Mouse (Mus musculus) embryonic fibroblast, embryonic 13.5 days (primary cell): Measurements from ENCODE around the gene Olfr974. TPM values are rescaled to one million over a fixed set of nuclear protein-coding genes. Genes with fewer than 3 reads are reported as not detected.
"Not testable (repeated sequence)": the region's sequence is repeated elsewhere in the genome, so short reads cannot be mapped to it uniquely, and the experiment has no call there.

Experiments
- H3K27ac ChIP-seq: 2 replicates; pipeline ENCODE4 v1.5.1; 2012; ENCODE audit warnings: low read length, control low read depth, inconsistent platforms; ENCODE audit not compliant: insufficient read depth
- H3K4me1 ChIP-seq: 2 replicates; pipeline ENCODE4 v1.6.1; 2011; ENCODE audit warnings: low read length; ENCODE audit not compliant: control insufficient read depth, insufficient read depth
- H3K4me3 ChIP-seq: 2 replicates; pipeline ENCODE4 v1.5.1; 2011; ENCODE audit warnings: mild to moderate bottlenecking, control low read depth, low read length; ENCODE audit not compliant: insufficient read depth
- CTCF ChIP-seq: IDR thresholded peaks from 2 replicates; pipeline ENCODE4 v1.5.1; 2011; ENCODE audit warnings: mild to moderate bottlenecking, control low read depth, low read length, moderate library complexity, borderline replicate concordance; ENCODE audit not compliant: insufficient read depth
- POLR2A ChIP-seq: IDR thresholded peaks from 2 replicates; pipeline ENCODE4 v1.6.1; 2011; ENCODE audit warnings: low read depth, mild to moderate bottlenecking, control low read depth, low read length, moderate library complexity
- polyA plus RNA-seq: library from polyadenylated mRNA; stranded (reverse); fragments of >200 nt; gene quantifications from 2 replicates; pipeline ENCODE4 v1.2.4, GENCODE M21; 2011; ENCODE audit warnings: low read depth; ENCODE audit not compliant: missing spikeins, insufficient read length

Olfr974 gene
- polyA plus RNA-seq: not detected in 2 replicates

GRCm38 (mm10) chr9:39937201-39937600 is at the start of gene Olfr974:
Gene Olfr974 (plus strand): TSS chr9:39937501.
- TF ChIP-seq CTCF: no peak
- TF ChIP-seq POLR2A: no peak
- Histone ChIP-seq H3K4me1 (no peaks in the 10 kb centered on the region), H3K4me3 (no peak within 1 kb of the TSS), H3K27ac (no peak within 1 kb of the TSS)

GRCm38 (mm10) chr9:39905106-39905505 is 32.2 kb upstream of the Olfr974 start:
- TF ChIP-seq POLR2A: no peak
- TF ChIP-seq CTCF: no peak
- no peak overlapping the region for H3K4me3 ChIP-seq
- H3K4me1 ChIP-seq: no peaks in the 10 kb centered on the region
- no peak overlapping the region for H3K27ac ChIP-seq

- Histone ChIP-seq H3K4me3 (no peak within 1 kb of the TSS), H3K4me1 (no peaks in the 10 kb centered on the region), H3K27ac (no peak within 1 kb of the TSS)
- TF ChIP-seq POLR2A: no peak
- TF ChIP-seq CTCF: no peak
Observed at GRCm38 (mm10) chr9:39907036-39907435, 30.3 kb upstream of the Olfr974 start, which contains the start of gene Olfr229. Gene Olfr229 (plus strand): TSS chr9:39907336.

- TF ChIP-seq POLR2A: no peak
- TF ChIP-seq CTCF: no peak
- no peak overlapping the region for H3K27ac ChIP-seq
- H3K4me3 ChIP-seq: no peak overlapping the region
- H3K4me1 ChIP-seq: no peaks in the 10 kb centered on the region
Observed at GRCm38 (mm10) chr9:39909939-39910338, 27.4 kb upstream of the Olfr974 start.

GRCm38 (mm10) chr9:39927975-39928836 is 9.1 kb upstream of the Olfr974 start:
- H3K27ac ChIP-seq, H3K4me3 ChIP-seq, H3K4me1 ChIP-seq: not testable (repeated sequence)

- not testable (repeated sequence) for H3K27ac ChIP-seq, H3K4me3 ChIP-seq, H3K4me1 ChIP-seq
Observed at GRCm38 (mm10) chr9:39928837-39929236, 8.5 kb upstream of the Olfr974 start.

- Histone ChIP-seq H3K4me3 (no peak within 1 kb of the TSS), H3K4me1 (no peaks in the 10 kb centered on the region), H3K27ac (no peak within 1 kb of the TSS)
- no peak for TF ChIP-seq CTCF
- TF ChIP-seq POLR2A: no peak
Observed at GRCm38 (mm10) chr9:39951946-39952345, 14.6 kb downstream of the Olfr974 start, which contains the start of gene Olfr975. Gene Olfr975 (minus strand): TSS chr9:39952046.

- H3K4me3 ChIP-seq, H3K27ac ChIP-seq, H3K4me1 ChIP-seq: not testable (repeated sequence)
Observed at GRCm38 (mm10) chr9:39961033-39961432, 23.7 kb downstream of the Olfr974 start, which contains the start of gene Olfr976. Gene Olfr976 (minus strand): TSS chr9:39961133.

GRCm38 (mm10) chr9:39976581-39977145 is 39.4 kb downstream of the Olfr974 start:
- H3K4me1 ChIP-seq, H3K4me3 ChIP-seq, H3K27ac ChIP-seq: not testable (repeated sequence)

GRCm38 (mm10) chr9:39991813-39992212 is 54.5 kb downstream of the Olfr974 start, which contains the start of gene Olfr978:
Gene Olfr978 (plus strand): TSS chr9:39992113.
- TF ChIP-seq CTCF (no peak), POLR2A (no peak)
- H3K4me1 ChIP-seq: no peaks in the 10 kb centered on the region
- no peak within 1 kb of the TSS for H3K4me3 ChIP-seq
- H3K27ac ChIP-seq: no peak within 1 kb of the TSS

Other genes starting within 250 kb of the Olfr974 start
- not detected in 2 replicates for gene Olfr149, start 230.4 kb upstream of the Olfr974 start, polyA plus RNA-seq
- not detected in 2 replicates for gene Olfr965, start 226.1 kb upstream of the Olfr974 start, polyA plus RNA-seq
- gene Olfr150, start 206.5 kb upstream of the Olfr974 start, polyA plus RNA-seq: not detected in 2 replicates
- gene Olfr967, start 191.3 kb upstream of the Olfr974 start, polyA plus RNA-seq: not detected in 2 replicates
- gene Olfr968, start 154.2 kb upstream of the Olfr974 start, polyA plus RNA-seq: not detected in 2 replicates
- gene Olfr969, start 146.6 kb upstream of the Olfr974 start, polyA plus RNA-seq: not detected in 2 replicates
- gene Olfr970, start 128.6 kb upstream of the Olfr974 start, polyA plus RNA-seq: not detected in 2 replicates
- not detected in 2 replicates for gene Olfr971, start 100.6 kb upstream of the Olfr974 start, polyA plus RNA-seq
- not detected in 2 replicates for gene Olfr972, start 71.1 kb upstream of the Olfr974 start, polyA plus RNA-seq
- gene Olfr229, start 30.2 kb upstream of the Olfr974 start, polyA plus RNA-seq: not detected in 2 replicates
- gene Olfr975, start 14.5 kb downstream of the Olfr974 start, polyA plus RNA-seq: not detected in 2 replicates
- not detected in 2 replicates for gene Olfr976, start 23.6 kb downstream of the Olfr974 start, polyA plus RNA-seq
- not detected in 2 replicates for gene Olfr978, start 54.6 kb downstream of the Olfr974 start, polyA plus RNA-seq
- not detected in 2 replicates for gene Olfr979, start 66.0 kb downstream of the Olfr974 start, polyA plus RNA-seq
- gene Olfr980, start 72.1 kb downstream of the Olfr974 start, polyA plus RNA-seq: not detected in 2 replicates
- gene Olfr981, start 84.0 kb downstream of the Olfr974 start, polyA plus RNA-seq: not detected in 2 replicates
- gene Olfr982, start 136.3 kb downstream of the Olfr974 start, polyA plus RNA-seq: not detected in 2 replicates
- not detected in 2 replicates for gene Olfr983, start 156.1 kb downstream of the Olfr974 start, polyA plus RNA-seq
- gene Olfr984, start 176.7 kb downstream of the Olfr974 start, polyA plus RNA-seq: not detected in 2 replicates
- gene Olfr985, start 192.7 kb downstream of the Olfr974 start, polyA plus RNA-seq: not detected in 2 replicates
- gene Tmem225, start 210.6 kb downstream of the Olfr974 start, polyA plus RNA-seq: not detected in 2 replicates
- gene Olfr986, start 243.4 kb downstream of the Olfr974 start, polyA plus RNA-seq: not detected in 2 replicates